Mouse (Mus musculus) limb, embryonic 13.5 days (tissue): ENCODE results near the gene Hnrnpc. TPM values are rescaled to one million over a fixed set of nuclear protein-coding genes. Genes with fewer than 3 reads are reported as not detected.
"Not testable (repeated sequence)": the region's sequence is repeated elsewhere in the genome, so short reads cannot be mapped to it uniquely, and the experiment has no call there.

Experiments
- ATAC-seq: fragments of 200-750 bp; cut with Nextera tagmentation; 2 replicates; pipeline ENCODE4 v1.8.0; 2017; ENCODE audit warnings: low read depth, moderate number of reproducible peaks, moderate TSS enrichment; ENCODE audit not compliant: low FRiP score
- H3K27ac ChIP-seq: fragments of 300-500 bp; sonication (generic); 2 replicates; pipeline ENCODE4 v1.5.1; 2015; ENCODE audit warnings: inconsistent platforms, mild to moderate bottlenecking, moderate library complexity
- H3K27me3 ChIP-seq: fragments of 300-500 bp; sonication (generic); 2 replicates; pipeline ENCODE4 v1.6.1; 2015; ENCODE audit warnings: mild to moderate bottlenecking, inconsistent platforms
- H3K36me3 ChIP-seq: fragments of 300-500 bp; sonication (generic); 2 replicates; pipeline ENCODE4 v1.6.1; 2015; ENCODE audit warnings: inconsistent platforms, mild to moderate bottlenecking, moderate library complexity
- H3K4me1 ChIP-seq: fragments of 300-500 bp; sonication (generic); 2 replicates; pipeline ENCODE4 v1.6.1; 2015; ENCODE audit warnings: inconsistent platforms
- H3K4me2 ChIP-seq: fragments of 300-500 bp; sonication (generic); replicated peaks from 2 replicates; pipeline ENCODE4 v1.6.1; 2015; ENCODE audit warnings: inconsistent platforms, mild to moderate bottlenecking, moderate library complexity
- H3K4me3 ChIP-seq: fragments of 300-500 bp; sonication (generic); 2 replicates; pipeline ENCODE4 v1.5.1; 2015; ENCODE audit warnings: moderate library complexity, mild to moderate bottlenecking, inconsistent platforms
- H3K9ac ChIP-seq: fragments of 300-500 bp; sonication (generic); 2 replicates; pipeline ENCODE4 v1.6.1; 2015; ENCODE audit warnings: mild to moderate bottlenecking, inconsistent platforms
- H3K9me3 ChIP-seq: fragments of 300-500 bp; sonication (generic); 2 replicates; pipeline ENCODE4 v1.6.1; 2016; ENCODE audit warnings: inconsistent platforms
- WGBS: fragments of 180-500 bp; shearing (Covaris S2); methylation state at CpG from one replicate; pipeline ENCODE4 v1.1.7; 2015; 5-methylcytosine and 5-hydroxymethylcytosine counted together
- polyA plus RNA-seq: library from polyadenylated mRNA; unstranded; fragments of >200 nt; fragmentation: Nextera tagmentation; extraction: Ambion mirVana; gene quantifications from 2 replicates; pipeline ENCODE4 v1.2.1, GENCODE M21; 2015

Hnrnpc gene
- polyA plus RNA-seq, 1 experiment from 2014 or later, result 759 TPM

DNA sequence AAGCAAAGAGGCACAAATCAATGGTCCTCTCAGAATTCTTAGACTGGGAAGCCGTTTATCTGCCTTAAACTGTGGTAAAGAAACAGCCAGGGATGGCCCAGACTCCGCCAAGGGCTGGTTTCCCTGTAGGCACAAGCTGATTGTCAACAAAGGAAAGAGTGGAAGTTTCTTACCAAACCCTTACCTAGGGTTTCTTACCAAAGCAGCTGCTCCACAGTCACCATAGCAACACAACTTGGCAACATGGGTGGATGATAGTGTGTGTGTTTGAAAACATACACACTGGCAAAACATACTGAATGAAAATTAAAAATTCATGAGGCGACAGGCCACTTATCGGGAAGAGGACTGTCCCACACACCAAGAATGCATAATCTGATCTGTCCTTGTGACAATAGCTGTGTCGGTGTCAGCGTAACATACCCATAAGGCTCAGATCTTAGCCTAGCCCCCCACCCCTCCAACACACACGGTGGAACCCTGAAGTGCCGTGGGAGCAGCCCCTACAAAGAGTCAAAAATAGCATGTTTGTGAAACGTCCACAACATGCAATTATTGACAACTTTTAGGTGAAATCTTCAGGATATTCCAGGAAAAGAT is 57.8 kb downstream of the Hnrnpc start:
- Histone ChIP-seq H3K27me3 (0 out of 2 replicates have a peak, but pooled peaks cover 5% of the 10 kb centered on the region), H3K4me2 (no peak overlapping the region), H3K4me3 (no peak overlapping the region), H3K9me3 (no peaks in the 10 kb centered on the region), H3K9ac (no peak overlapping the region), H3K36me3 (no peaks in the 10 kb centered on the region), H3K27ac (no peak overlapping the region), H3K4me1 (no peaks in the 10 kb centered on the region)
- 83% methylated on average over 9 of the region's 9 CpGs for WGBS
- ATAC-seq, result no peak

DNA sequence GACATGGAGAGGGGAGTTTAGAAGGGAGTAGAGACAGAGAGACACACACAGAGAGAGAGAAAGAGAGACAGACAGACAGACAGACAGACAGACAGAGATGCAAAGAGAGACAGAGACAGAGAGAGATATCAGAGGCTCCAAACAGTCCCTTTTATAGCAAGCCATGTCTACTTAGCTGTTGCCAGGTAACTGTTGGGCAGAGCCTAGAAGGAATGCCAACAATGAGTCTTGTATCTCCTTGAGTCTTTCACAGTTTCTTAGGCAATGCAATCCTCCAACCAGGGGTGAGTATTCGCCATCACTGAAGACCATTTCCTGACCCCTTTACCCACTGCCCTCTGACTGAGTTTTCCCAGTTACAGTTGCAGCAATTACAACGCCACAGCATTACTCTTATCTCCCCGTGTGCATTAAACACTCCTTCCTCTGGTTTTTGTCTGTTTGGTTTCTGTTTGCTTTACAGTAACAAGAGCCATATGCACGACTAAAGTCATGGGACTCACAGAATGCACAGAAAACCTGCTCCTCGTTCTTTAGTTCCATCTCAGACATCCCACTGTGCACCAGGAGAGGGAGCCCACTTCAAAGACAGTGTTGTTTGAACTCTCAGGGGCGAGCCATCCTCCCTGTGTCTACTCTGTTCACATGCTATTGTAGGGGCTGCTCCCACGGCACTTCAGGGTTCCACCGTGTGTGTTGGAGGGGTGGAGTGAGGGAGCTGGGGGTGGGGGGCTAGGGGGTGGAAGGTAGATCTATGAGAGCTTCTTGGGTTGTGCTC is 58.7 kb downstream of the Hnrnpc start:
- Histone ChIP-seq H3K36me3 (no peaks in the 10 kb centered on the region), H3K4me3 (no peak overlapping the region), H3K9ac (no peak overlapping the region), H3K4me1 (no peaks in the 10 kb centered on the region), H3K4me2 (0 out of 2 replicates have a peak overlapping the region, but pooled peaks have one; percentile 9), H3K9me3 (no peaks in the 10 kb centered on the region), H3K27ac (no peak overlapping the region), H3K27me3 (0 out of 2 replicates have a peak, but pooled peaks cover 5% of the 10 kb centered on the region)
- WGBS, result 11% methylated on average over 8 of the region's 8 CpGs
- no peak for ATAC-seq

DNA sequence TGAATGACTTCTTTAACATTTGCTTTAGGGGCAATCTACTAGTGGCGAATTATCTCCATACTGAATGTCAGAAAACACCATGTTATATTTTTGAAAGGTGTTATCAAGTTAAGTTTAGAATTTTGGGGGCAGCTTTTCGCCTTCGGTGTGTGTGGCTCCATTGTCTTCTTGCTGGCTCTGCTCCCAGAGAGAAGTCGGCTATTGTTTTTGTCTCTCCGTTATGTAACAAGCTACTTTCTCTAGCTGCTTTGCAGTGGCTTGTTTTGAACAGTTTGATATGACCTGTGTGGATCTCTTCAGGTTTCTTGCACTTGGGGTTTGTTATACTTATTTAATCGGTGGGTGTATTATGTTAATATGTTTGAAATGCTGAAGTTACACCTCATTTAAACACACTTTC is 60.4 kb downstream of the Hnrnpc start:
- no peak for ATAC-seq
- whole genome bisulfite sequencing, result 77% methylated on average over 6 of the region's 6 CpGs
- Histone ChIP-seq H3K4me2 (no peak overlapping the region), H3K27ac (no peak overlapping the region), H3K9ac (no peak overlapping the region), H3K27me3 (0 out of 2 replicates have a peak, but pooled peaks cover 5% of the 10 kb centered on the region), H3K4me3 (no peak overlapping the region), H3K36me3 (no peaks in the 10 kb centered on the region), H3K9me3 (no peaks in the 10 kb centered on the region), H3K4me1 (no peaks in the 10 kb centered on the region)

DNA sequence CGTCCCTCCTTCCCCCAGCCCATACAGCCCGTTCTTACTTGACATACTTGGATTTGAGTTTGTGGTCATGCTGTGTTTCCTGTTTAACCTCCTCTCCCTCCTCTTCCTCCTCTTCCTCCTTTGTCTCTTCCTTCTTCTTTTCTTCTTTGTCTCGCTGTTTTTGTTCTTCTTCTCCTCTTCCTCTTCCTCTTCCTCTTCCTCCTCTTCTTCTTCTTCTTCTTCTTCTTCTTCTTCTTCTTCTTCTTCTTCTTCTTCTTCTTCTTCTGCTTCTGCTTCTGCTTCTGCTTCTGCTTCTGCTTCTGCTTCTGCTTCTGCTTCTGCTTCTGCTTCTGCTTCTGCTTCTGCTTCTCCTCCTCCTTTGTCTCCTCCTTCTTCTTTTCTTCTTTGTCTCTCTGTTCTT is 61.5 kb downstream of the Hnrnpc start, which contains the start of gene Olfr221:
Gene Olfr221, minus strand, starts transcription at position 101 of the 400 bp plus-strand sequence.
- not testable (repeated sequence) for H3K27me3 ChIP-seq, H3K9me3 ChIP-seq, ATAC-seq, H3K27ac ChIP-seq, H3K4me3 ChIP-seq, H3K9ac ChIP-seq, H3K4me1 ChIP-seq, H3K4me2 ChIP-seq, H3K36me3 ChIP-seq
- 70% methylated on average over 3 of the region's 3 CpGs for WGBS

DNA sequence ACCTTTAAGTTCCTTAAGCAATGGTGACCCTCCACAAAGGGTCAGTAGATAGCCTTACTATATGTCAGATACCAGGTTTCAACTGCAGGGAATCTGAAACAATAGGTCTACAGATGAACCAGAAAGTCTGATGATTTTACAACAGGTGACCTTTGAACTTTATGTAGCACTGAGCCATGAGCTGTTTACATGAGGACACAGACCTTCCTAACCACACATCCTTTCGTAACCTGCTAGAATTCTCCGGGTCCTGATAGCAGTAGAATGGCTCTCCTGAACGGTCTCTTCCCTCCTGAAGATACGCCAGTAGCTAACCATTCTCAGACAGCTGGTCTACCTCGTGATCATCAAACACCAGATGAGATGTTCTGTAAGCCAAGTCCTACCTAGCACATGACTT is 64.5 kb downstream of the Hnrnpc start:
- no peak for ATAC-seq
- Histone ChIP-seq H3K4me3 (no peak overlapping the region), H3K9me3 (no peaks in the 10 kb centered on the region), H3K27ac (no peak overlapping the region), H3K36me3 (no peaks in the 10 kb centered on the region), H3K27me3 (0 out of 2 replicates have a peak, but pooled peaks cover 5% of the 10 kb centered on the region), H3K4me1 (no peaks in the 10 kb centered on the region), H3K4me2 (no peak overlapping the region), H3K9ac (no peak overlapping the region)
- WGBS, result 86% methylated on average over 5 of the region's 5 CpGs

DNA sequence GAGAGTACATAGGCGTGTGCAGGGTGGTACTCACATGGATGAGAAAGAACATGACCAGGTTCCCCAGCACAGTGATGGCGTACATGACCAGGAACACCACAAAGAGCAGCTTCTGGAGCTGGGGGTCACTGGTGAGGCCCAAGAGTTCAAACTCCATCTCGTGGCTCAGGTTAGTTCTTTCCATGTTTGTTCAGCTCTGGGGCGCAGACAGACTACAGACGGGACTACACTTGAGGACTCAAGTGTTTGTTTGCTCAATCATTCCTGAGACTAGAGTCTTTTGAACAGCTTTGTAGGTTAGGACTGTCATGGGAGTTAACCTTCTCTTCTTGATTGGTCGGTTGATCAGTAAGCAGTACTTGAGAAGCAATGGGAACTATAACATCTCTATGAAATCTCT is 67.9 kb downstream of the Hnrnpc start:
- Histone ChIP-seq H3K9me3 (no peaks in the 10 kb centered on the region), H3K4me3 (no peak overlapping the region), H3K27me3 (no peaks in the 10 kb centered on the region), H3K36me3 (no peaks in the 10 kb centered on the region), H3K27ac (no peak overlapping the region), H3K9ac (no peak overlapping the region), H3K4me2 (no peak overlapping the region), H3K4me1 (no peaks in the 10 kb centered on the region)
- 92% methylated on average over 6 of the region's 6 CpGs for WGBS
- ATAC-seq, result no peak

DNA sequence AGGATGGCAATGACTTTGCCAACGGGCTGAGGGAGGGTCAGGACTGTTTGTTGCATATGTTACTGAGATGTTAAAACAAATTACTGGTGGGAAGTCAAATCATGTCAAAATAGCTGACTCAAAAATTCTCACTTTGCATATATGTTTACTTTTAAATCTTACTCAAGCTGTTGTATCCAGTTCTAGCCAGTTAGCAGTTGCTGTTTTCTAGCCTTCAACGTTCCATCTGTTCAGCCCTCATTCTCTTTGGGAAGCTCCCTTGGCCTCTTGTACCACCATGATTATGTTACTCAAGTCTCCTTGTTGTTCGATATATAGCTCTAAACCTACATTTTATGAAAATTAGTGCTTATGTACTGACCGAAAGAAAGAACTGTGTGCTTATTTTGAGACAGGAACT is 77.5 kb downstream of the Hnrnpc start:
- no peaks in the 10 kb centered on the region for H3K27me3 ChIP-seq
- no peak overlapping the region for H3K4me3 ChIP-seq
- H3K4me1 ChIP-seq, result peaks cover 19% of the 10 kb centered on the region
- no peak overlapping the region for H3K27ac ChIP-seq
- H3K4me2 ChIP-seq, result no peak overlapping the region
- 86% methylated on average over 4 of the region's 4 CpGs for WGBS
- no peaks in the 10 kb centered on the region for H3K9me3 ChIP-seq
- no peaks in the 10 kb centered on the region for H3K36me3 ChIP-seq
- ATAC-seq, result no peak
- no peak overlapping the region for H3K9ac ChIP-seq

DNA sequence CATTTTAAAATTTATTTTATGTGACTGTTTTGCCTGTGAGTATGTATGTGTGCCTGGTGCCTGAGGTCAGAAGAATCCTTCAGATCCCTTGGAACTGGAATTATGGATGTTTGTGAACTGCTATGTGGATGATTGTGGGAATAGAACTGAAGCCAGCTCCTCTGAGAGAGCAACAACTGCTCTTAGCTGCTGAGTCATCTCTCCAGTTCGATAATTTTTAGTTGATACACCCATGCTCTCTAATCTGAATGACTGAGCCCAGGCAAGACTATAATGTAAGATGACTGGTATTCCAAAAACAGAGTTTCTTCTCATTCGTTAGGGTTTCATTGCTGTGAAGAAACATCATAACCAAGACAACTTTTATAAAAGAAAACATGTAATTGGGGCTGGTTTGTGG is 79.7 kb downstream of the Hnrnpc start:
- no peak overlapping the region for H3K9ac ChIP-seq
- no peaks in the 10 kb centered on the region for H3K27me3 ChIP-seq
- no peaks in the 10 kb centered on the region for H3K9me3 ChIP-seq
- peaks cover 27% of the 10 kb centered on the region for H3K4me1 ChIP-seq
- no peaks in the 10 kb centered on the region for H3K36me3 ChIP-seq
- H3K4me2 ChIP-seq, result no peak overlapping the region
- H3K4me3 ChIP-seq, result no peak overlapping the region
- no peak for ATAC-seq
- 89% methylated on average over 2 of the region's 2 CpGs for WGBS
- H3K27ac ChIP-seq, result no peak overlapping the region

Other genes starting within 250 kb of the Hnrnpc start
- 52.1 and 62.2 TPM in 2 replicates for gene Mettl17, start 219.2 kb downstream of the Hnrnpc start, polyA plus RNA-seq
- 1.4 and 1.6 TPM in 2 replicates for gene Slc39a2, start 211.1 kb downstream of the Hnrnpc start, polyA plus RNA-seq
- 53.1 and 61.8 TPM in 2 replicates for gene Ndrg2, start 189.9 kb downstream of the Hnrnpc start, polyA plus RNA-seq
- gene Tppp2, start 185.6 kb downstream of the Hnrnpc start, polyA plus RNA-seq, result not detected in 2 replicates
- gene Rnase13, start 181.3 kb downstream of the Hnrnpc start, polyA plus RNA-seq, result not detected in 2 replicates
- gene Arhgef40, start 119.3 kb downstream of the Hnrnpc start, polyA plus RNA-seq, result 189 and 203 TPM in 2 replicates
- 0.78 and 1.4 TPM in 2 replicates for gene Tmem253, start 88.4 kb downstream of the Hnrnpc start, polyA plus RNA-seq
- gene Zfp219, start 83.3 kb downstream of the Hnrnpc start, polyA plus RNA-seq, result 30.8 and 32.2 TPM in 2 replicates
- gene Olfr221, start 61.6 kb downstream of the Hnrnpc start, polyA plus RNA-seq, result not detected in 2 replicates
- 90.3 and 90.4 TPM in 2 replicates for gene Rpgrip1, start 6.7 kb upstream of the Hnrnpc start, polyA plus RNA-seq
- 72.3 and 74.0 TPM in 2 replicates for gene Supt16, start 93.4 kb upstream of the Hnrnpc start, polyA plus RNA-seq
- 36.6 and 50.3 TPM in 2 replicates for gene Chd8, start 153.8 kb upstream of the Hnrnpc start, polyA plus RNA-seq
- 47.9 and 48.2 TPM in 2 replicates for gene Tox4, start 175.1 kb upstream of the Hnrnpc start, polyA plus RNA-seq
- gene Rab2b, start 175.5 kb upstream of the Hnrnpc start, polyA plus RNA-seq, result 25.9 and 30.4 TPM in 2 replicates
- gene Mettl3, start 201.1 kb upstream of the Hnrnpc start, polyA plus RNA-seq, result 49.3 and 51.2 TPM in 2 replicates
- 24.3 and 27.0 TPM in 2 replicates for gene Sall2, start 224.7 kb upstream of the Hnrnpc start, polyA plus RNA-seq